Mouse (Mus musculus) neural tube, embryonic 13.5 days (tissue): ENCODE results near the gene Defb22. TPM values are rescaled to one million over a fixed set of nuclear protein-coding genes. Genes with fewer than 3 reads are reported as not detected.

Source experiments
- ATAC-seq: fragments of 200-750 bp; cut with Nextera tagmentation; 2 replicates; pipeline ENCODE4 v1.8.0; 2017; ENCODE audit warnings: low read depth, mild to moderate bottlenecking, moderate TSS enrichment, moderate library complexity
- H3K27ac ChIP-seq: fragments of 300-500 bp; sonication (generic); replicated peaks from 2 replicates; pipeline ENCODE4 v1.5.1; 2015; ENCODE audit warnings: moderate library complexity, mild to moderate bottlenecking, inconsistent platforms
- H3K27me3 ChIP-seq: fragments of 300-500 bp; sonication (generic); 2 replicates; pipeline ENCODE4 v1.6.1; 2015; ENCODE audit warnings: mild to moderate bottlenecking, inconsistent platforms
- H3K36me3 ChIP-seq: fragments of 300-500 bp; sonication (generic); 2 replicates; pipeline ENCODE4 v1.6.1; 2015; ENCODE audit warnings: mild to moderate bottlenecking, inconsistent platforms
- H3K4me1 ChIP-seq: fragments of 300-500 bp; sonication (generic); replicated peaks from 2 replicates; pipeline ENCODE4 v1.6.1; 2015; ENCODE audit warnings: inconsistent platforms
- H3K4me2 ChIP-seq: fragments of 300-500 bp; sonication (generic); 2 replicates; pipeline ENCODE4 v1.6.1; 2015; ENCODE audit warnings: inconsistent platforms, mild to moderate bottlenecking, moderate library complexity
- H3K4me3 ChIP-seq: fragments of 300-500 bp; sonication (generic); 2 replicates; pipeline ENCODE4 v1.5.1; 2015; ENCODE audit warnings: mild to moderate bottlenecking, inconsistent platforms
- H3K9ac ChIP-seq: fragments of 300-500 bp; sonication (generic); 2 replicates; pipeline ENCODE4 v1.6.1; 2015; ENCODE audit warnings: moderate library complexity, mild to moderate bottlenecking, inconsistent platforms
- H3K9me3 ChIP-seq: fragments of 300-500 bp; sonication (generic); 2 replicates; pipeline ENCODE4 v1.6.1; 2016; ENCODE audit warnings: inconsistent platforms
- WGBS: fragments of 180-500 bp; shearing (Covaris S2); methylation state at CpG from one replicate; pipeline ENCODE4 v1.1.7; 2015; 5-methylcytosine and 5-hydroxymethylcytosine counted together
- polyA plus RNA-seq: library from polyadenylated mRNA; unstranded; fragments of >200 nt; fragmentation: Nextera tagmentation; extraction: Ambion mirVana; gene quantifications from 2 replicates; pipeline ENCODE4 v1.2.1, GENCODE M21; 2015

Gene Defb22
- polyA plus RNA-seq, 1 experiment from 2014 or later, result not detected

DNA sequence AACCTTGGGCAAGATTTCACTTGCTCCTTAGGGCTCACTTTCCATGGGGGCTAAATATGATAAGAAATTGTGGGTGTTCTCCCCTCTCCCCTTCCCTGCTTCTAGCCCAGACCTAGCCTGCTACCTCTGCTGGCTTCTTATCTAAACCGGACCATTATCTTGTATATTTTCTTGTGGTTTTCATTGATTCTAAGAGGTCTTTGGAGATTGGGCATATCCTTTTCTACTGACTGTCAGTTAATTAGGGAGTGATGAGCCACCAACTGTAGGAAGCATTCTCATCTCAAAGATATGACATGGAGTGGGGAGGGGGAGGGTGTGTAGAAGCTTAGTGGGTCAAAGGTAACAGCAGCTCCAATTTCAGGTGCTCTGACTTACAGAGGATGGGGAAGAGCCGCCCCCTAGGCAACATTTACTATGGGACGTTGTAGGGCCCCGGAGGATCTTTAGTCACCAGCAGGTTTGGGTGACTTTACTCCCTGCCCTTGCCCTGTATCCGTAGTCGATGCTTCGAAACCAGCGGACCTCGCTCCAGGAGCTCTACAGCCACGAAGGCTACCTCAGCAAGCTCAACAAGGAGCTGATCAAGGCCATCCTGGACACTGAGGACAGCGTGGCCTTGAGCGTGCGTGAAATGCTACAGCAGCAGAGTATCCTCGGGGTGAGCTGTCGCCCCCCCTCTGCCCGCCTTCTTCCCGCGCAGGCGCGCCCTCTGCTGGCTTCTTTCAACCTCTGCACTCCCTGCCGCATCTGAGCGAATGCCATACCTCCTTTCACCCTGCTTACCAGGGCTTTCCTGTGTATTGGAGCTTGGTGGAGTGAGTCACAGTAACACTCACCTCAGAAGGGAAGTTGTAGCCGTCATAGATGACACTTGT is 52.7 kb downstream of the Defb22 start:
- Histone ChIP-seq H3K4me3 (peak overlapping the region; percentile 29), H3K9me3 (no peaks in the 10 kb centered on the region), H3K4me2 (peak overlapping the region; percentile 57), H3K27me3 (no peaks in the 10 kb centered on the region), H3K9ac (peak overlapping the region; percentile 69), H3K4me1 (0 out of 2 replicates have a peak, but pooled peaks cover 6% of the 10 kb centered on the region), H3K36me3 (no peaks in the 10 kb centered on the region), H3K27ac (0 out of 2 replicates have a peak overlapping the region, but pooled peaks have one; percentile 20)
- ATAC-seq, result peak; percentile 82
- 2% methylated on average over 23 of the region's 23 CpGs for WGBS

DNA sequence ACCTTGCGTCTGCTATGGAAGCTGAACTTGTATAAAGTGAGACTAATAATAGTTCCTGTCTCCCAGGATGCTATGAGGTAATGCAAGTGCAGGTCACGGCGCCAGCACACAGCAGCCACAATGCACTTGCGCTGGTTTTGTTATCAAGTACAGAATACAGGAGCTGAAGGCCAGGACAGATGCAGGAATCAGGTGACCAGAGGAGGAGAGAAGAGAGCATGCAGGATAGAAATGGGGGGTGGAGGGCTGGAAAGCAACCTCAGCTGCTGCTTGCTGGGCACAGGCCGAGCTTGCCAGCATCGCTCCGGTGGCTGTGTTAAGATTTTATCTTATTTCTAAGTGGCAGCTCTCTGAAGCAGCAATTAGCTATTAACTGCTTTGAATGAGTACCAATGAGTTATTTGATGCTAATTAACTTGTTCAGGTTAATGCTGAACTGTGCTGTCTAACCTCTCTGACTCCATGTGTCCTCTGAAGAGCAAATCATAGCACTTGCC is 53.5 kb downstream of the Defb22 start:
- no peak for ATAC-seq
- no peak overlapping the region for H3K4me2 ChIP-seq
- 0 out of 2 replicates have a peak, but pooled peaks cover 6% of the 10 kb centered on the region for H3K4me1 ChIP-seq
- peak overlapping the region; percentile 20 for H3K27ac ChIP-seq
- 69% methylated on average over 7 of the region's 7 CpGs for WGBS
- no peaks in the 10 kb centered on the region for H3K27me3 ChIP-seq
- no peaks in the 10 kb centered on the region for H3K36me3 ChIP-seq
- no peaks in the 10 kb centered on the region for H3K9me3 ChIP-seq
- no peak overlapping the region for H3K9ac ChIP-seq
- H3K4me3 ChIP-seq, result no peak overlapping the region

Other genes with a start within 250 kb of the Defb22 start
- gene Tbc1d20, start 196.3 kb downstream of the Defb22 start, polyA plus RNA-seq, result 31.7 and 34.2 TPM in 2 replicates
- 92.9 and 93.1 TPM in 2 replicates for gene Rbck1, start 157.5 kb downstream of the Defb22 start, polyA plus RNA-seq
- gene Trib3, start 146.1 kb downstream of the Defb22 start, polyA plus RNA-seq, result 1.1 and 2.1 TPM in 2 replicates
- 30.7 and 32.0 TPM in 2 replicates for gene Nrsn2, start 113.5 kb downstream of the Defb22 start, polyA plus RNA-seq
- gene Sox12, start 92.1 kb downstream of the Defb22 start, polyA plus RNA-seq, result 14.9 and 15.3 TPM in 2 replicates
- gene Zcchc3, start 75.1 kb downstream of the Defb22 start, polyA plus RNA-seq, result 21.5 and 24.5 TPM in 2 replicates
- 0.67 and 0.83 TPM in 2 replicates for gene 6820408C15Rik, start 74.6 kb downstream of the Defb22 start, polyA plus RNA-seq
- gene Defb23, start 25.5 kb downstream of the Defb22 start, polyA plus RNA-seq, result not detected in 2 replicates
- gene Defb20, start 13.1 kb downstream of the Defb22 start, polyA plus RNA-seq, result not detected in 2 replicates
- gene Defb26, start 21.6 kb upstream of the Defb22 start, polyA plus RNA-seq, result not detected in 2 replicates
- gene Defb28, start 28.1 kb upstream of the Defb22 start, polyA plus RNA-seq, result not detected in 2 replicates
- not detected in 2 replicates for gene Defb29, start 50.0 kb upstream of the Defb22 start, polyA plus RNA-seq
- gene Gm17416, start 79.2 kb upstream of the Defb22 start, polyA plus RNA-seq, result not detected in 2 replicates
- gene Defb21, start 82.6 kb upstream of the Defb22 start, polyA plus RNA-seq, result not detected in 2 replicates
- gene Defb19, start 90.2 kb upstream of the Defb22 start, polyA plus RNA-seq, result not detected in 2 replicates
- not detected in 2 replicates for gene Defb45, start 109.3 kb upstream of the Defb22 start, polyA plus RNA-seq
- not detected in 2 replicates for gene Defb36, start 114.2 kb upstream of the Defb22 start, polyA plus RNA-seq
- gene Defb25, start 132.9 kb upstream of the Defb22 start, polyA plus RNA-seq, result not detected in 2 replicates
- 0.32 and 0.72 TPM in 2 replicates for gene Rem1, start 136.8 kb upstream of the Defb22 start, polyA plus RNA-seq
- 149 and 155 TPM in 2 replicates for gene H13, start 179.3 kb upstream of the Defb22 start, polyA plus RNA-seq
- gene Mcts2, start 196.9 kb upstream of the Defb22 start, polyA plus RNA-seq, result 45.5 TPM in 2 replicates
- 63.6 and 68.2 TPM in 2 replicates for gene Id1, start 246.1 kb upstream of the Defb22 start, polyA plus RNA-seq